Mouse (Mus musculus) megakaryocyte, embryonic 14.5 days (primary cell): ENCODE results near the gene Pqlc2. TPM values are rescaled to one million over a fixed set of nuclear protein-coding genes. Genes with fewer than 3 reads are reported as not detected.

Experiments
- H3K27me3 ChIP-seq: replicated peaks from 2 replicates; pipeline ENCODE3; 2012; ENCODE audit warnings: inconsistent platforms
- H3K36me3 ChIP-seq: replicated peaks from 2 replicates; pipeline ENCODE3; 2012; ENCODE audit warnings: low read length, inconsistent platforms, mixed read lengths
- H3K4me1 ChIP-seq: 2 replicates; pipeline ENCODE4 v1.6.1; 2012; ENCODE audit warnings: inconsistent platforms
- H3K4me3 ChIP-seq: replicated peaks from 2 replicates; pipeline ENCODE3; 2012; ENCODE audit warnings: moderate library complexity, mild to moderate bottlenecking, inconsistent platforms
- H3K9me3 ChIP-seq: 2 replicates; pipeline ENCODE4 v1.6.1; 2012; ENCODE audit warnings: inconsistent platforms
- FLI1 ChIP-seq: IDR thresholded peaks from 2 replicates; pipeline ENCODE4 v1.6.1; 2012; ENCODE audit warnings: low read length, inconsistent platforms, mixed read lengths
- GATA1 ChIP-seq: IDR thresholded peaks from 3 replicates; pipeline ENCODE4 v1.6.1; 2012; ENCODE audit warnings: mixed read lengths, low read length, inconsistent platforms, borderline replicate concordance
- polyA plus RNA-seq: library from polyadenylated mRNA; stranded (reverse); fragments of >175 nt; gene quantifications from 2 replicates; pipeline ENCODE4 v1.2.3, GENCODE M21; 2012; ENCODE audit warnings: low replicate concordance; ENCODE audit not compliant: insufficient read depth

The Pqlc2 gene
- polyA plus RNA-seq, 1 experiment, result 26.5 TPM

GRCm38 (mm10) chr4:139266500-139266865 is 44.0 kb downstream of the Pqlc2 start:
- Histone ChIP-seq H3K4me1 (peaks cover 24% of the 10 kb centered on the region), H3K36me3 (peaks cover 99% of the 10 kb centered on the region), H3K9me3 (no peaks in the 10 kb centered on the region), H3K4me3 (no peak overlapping the region), H3K27me3 (no peaks in the 10 kb centered on the region)
- TF ChIP-seq GATA1 (no peak), FLI1 (no peak)

GRCm38 (mm10) chr4:139265783-139266499 is 44.6 kb downstream of the Pqlc2 start:
- Histone ChIP-seq H3K4me3 (no peak overlapping the region), H3K27me3 (no peaks in the 10 kb centered on the region), H3K4me1 (peaks cover 24% of the 10 kb centered on the region), H3K9me3 (no peaks in the 10 kb centered on the region), H3K36me3 (peaks cover 99% of the 10 kb centered on the region)
- TF ChIP-seq GATA1 (no peak), FLI1 (no peak)

GRCm38 (mm10) chr4:139262981-139263380 is 47.5 kb downstream of the Pqlc2 start:
- Histone ChIP-seq H3K36me3 (peaks cover 100% of the 10 kb centered on the region), H3K27me3 (no peaks in the 10 kb centered on the region), H3K4me3 (no peak overlapping the region), H3K9me3 (no peaks in the 10 kb centered on the region), H3K4me1 (peaks cover 28% of the 10 kb centered on the region)
- TF ChIP-seq FLI1 (no peak), GATA1 (no peak)

GRCm38 (mm10) chr4:139259302-139259871 is 51.1 kb downstream of the Pqlc2 start:
- H3K36me3 ChIP-seq, result peaks cover 100% of the 10 kb centered on the region
- no peaks in the 10 kb centered on the region for H3K27me3 ChIP-seq
- peaks cover 26% of the 10 kb centered on the region; the same call in 1 of the 2 replicates for H3K4me1 ChIP-seq
- TF ChIP-seq GATA1, result no peak
- no peak for TF ChIP-seq FLI1
- no peak overlapping the region for H3K4me3 ChIP-seq
- H3K9me3 ChIP-seq, result no peaks in the 10 kb centered on the region

GRCm38 (mm10) chr4:139258621-139259301 is 51.7 kb downstream of the Pqlc2 start:
- peaks cover 100% of the 10 kb centered on the region for H3K36me3 ChIP-seq
- no peaks in the 10 kb centered on the region for H3K9me3 ChIP-seq
- H3K4me3 ChIP-seq, result no peak overlapping the region
- H3K4me1 ChIP-seq, result peaks cover 29% of the 10 kb centered on the region; the same call in 1 of the 2 replicates
- no peak for TF ChIP-seq FLI1
- no peak for TF ChIP-seq GATA1
- H3K27me3 ChIP-seq, result no peaks in the 10 kb centered on the region

GRCm38 (mm10) chr4:139256708-139257107 is 53.8 kb downstream of the Pqlc2 start:
- no peak overlapping the region for H3K4me3 ChIP-seq
- no peaks in the 10 kb centered on the region for H3K9me3 ChIP-seq
- TF ChIP-seq FLI1 (no peak), GATA1 (no peak)
- H3K27me3 ChIP-seq, result no peaks in the 10 kb centered on the region
- H3K4me1 ChIP-seq, result peaks cover 38% of the 10 kb centered on the region
- peaks cover 99% of the 10 kb centered on the region for H3K36me3 ChIP-seq

- TF ChIP-seq GATA1 (no peak), FLI1 (no peak)
Measured at GRCm38 (mm10) chr4:139256146-139256545, 54.4 kb downstream of the Pqlc2 start.

GRCm38 (mm10) chr4:139253206-139253605 is 57.3 kb downstream of the Pqlc2 start:
- TF ChIP-seq GATA1, result no peak
- no peak for TF ChIP-seq FLI1
- no peaks in the 10 kb centered on the region for H3K27me3 ChIP-seq
- peaks cover 99% of the 10 kb centered on the region for H3K36me3 ChIP-seq

More at GRCm38 (mm10) chr4:139256146-139256545, 54.4 kb downstream of the Pqlc2 start:
- Histone ChIP-seq H3K4me3 (no peak overlapping the region), H3K4me1 (peaks cover 43% of the 10 kb centered on the region), H3K27me3 (no peaks in the 10 kb centered on the region), H3K36me3 (peaks cover 99% of the 10 kb centered on the region), H3K9me3 (no peaks in the 10 kb centered on the region)

GRCm38 (mm10) chr4:139252051-139252760 is 58.3 kb downstream of the Pqlc2 start:
- peaks cover 99% of the 10 kb centered on the region for H3K36me3 ChIP-seq
- no peaks in the 10 kb centered on the region for H3K27me3 ChIP-seq
- TF ChIP-seq FLI1 (no peak), GATA1 (no peak)
- H3K4me3 ChIP-seq, result no peak overlapping the region
- peaks cover 64% of the 10 kb centered on the region for H3K4me1 ChIP-seq
- H3K9me3 ChIP-seq, result no peaks in the 10 kb centered on the region

More at GRCm38 (mm10) chr4:139253206-139253605, 57.3 kb downstream of the Pqlc2 start:
- H3K9me3 ChIP-seq, result no peaks in the 10 kb centered on the region
- peaks cover 62% of the 10 kb centered on the region for H3K4me1 ChIP-seq
- H3K4me3 ChIP-seq, result no peak overlapping the region
